Mouse (Mus musculus) embryonic facial prominence, embryonic 11.5 days (tissue): ENCODE measurements around the gene Sec11a. TPM values are rescaled to one million over a fixed set of nuclear protein-coding genes. Genes with fewer than 3 reads are reported as not detected.
"Not testable (repeated sequence)": the region's sequence is repeated elsewhere in the genome, so short reads cannot be mapped to it uniquely, and the experiment has no call there.

Experiments used
- ATAC-seq: fragments of 200-750 bp; cut with Nextera tagmentation; replicated peaks from 2 replicates; pipeline ENCODE4 v1.8.0; 2017; ENCODE audit warnings: low read depth; ENCODE audit not compliant: insufficient number of reproducible peaks, low FRiP score, low TSS enrichment
- DNase-seq: peaks from one replicate; pipeline ENCODE4 v3.0.0-alpha.2; 2015; ENCODE audit warnings: low spot score
- H3K27ac ChIP-seq: fragments of 300-500 bp; sonication (generic); replicated peaks from 2 replicates; pipeline ENCODE4 v1.5.1; 2014; ENCODE audit warnings: mild to moderate bottlenecking, low read depth, low read length, control low read depth
- H3K27me3 ChIP-seq: fragments of 300-500 bp; sonication (generic); 2 replicates; pipeline ENCODE4 v1.6.1; 2014; ENCODE audit warnings: mild to moderate bottlenecking, low read length, moderate library complexity, mixed read lengths; ENCODE audit not compliant: control insufficient read depth, insufficient read depth
- H3K36me3 ChIP-seq: fragments of 300-500 bp; sonication (generic); replicated peaks from 2 replicates; pipeline ENCODE4 v1.6.1; 2014; ENCODE audit warnings: low read depth, mild to moderate bottlenecking, low read length, moderate library complexity, mixed read lengths; ENCODE audit not compliant: control insufficient read depth, insufficient read depth
- H3K4me1 ChIP-seq: fragments of 300-500 bp; sonication (generic); 2 replicates; pipeline ENCODE4 v1.6.1; 2014; ENCODE audit warnings: low read length, mixed read lengths; ENCODE audit not compliant: control insufficient read depth, insufficient read depth
- H3K4me2 ChIP-seq: fragments of 300-500 bp; sonication (generic); 2 replicates; pipeline ENCODE4 v1.6.1; 2014; ENCODE audit warnings: low read depth, mild to moderate bottlenecking, control low read depth, low read length, moderate library complexity
- H3K4me3 ChIP-seq: fragments of 300-500 bp; sonication (generic); 2 replicates; pipeline ENCODE4 v1.5.1; 2014; ENCODE audit warnings: low read depth, low read length, control low read depth
- H3K9ac ChIP-seq: fragments of 300-500 bp; sonication (generic); replicated peaks from 2 replicates; pipeline ENCODE4 v1.6.1; 2014; ENCODE audit warnings: mild to moderate bottlenecking, control low read depth, low read length
- H3K9me3 ChIP-seq: fragments of 300-500 bp; sonication (generic); replicated peaks from 2 replicates; pipeline ENCODE4 v1.6.1; 2016; ENCODE audit warnings: mild to moderate bottlenecking, low read length, inconsistent platforms, mixed read lengths; ENCODE audit not compliant: control insufficient read depth
- WGBS: fragments of 180-500 bp; shearing (Covaris S2); extraction: QIAGEN DNeasy Blood & Tissue Kit; methylation state at CpG from one replicate; pipeline ENCODE4 v1.1.7; 2014; 5-methylcytosine and 5-hydroxymethylcytosine counted together
- polyA plus RNA-seq: library from polyadenylated mRNA; unstranded; fragments of >200 nt; fragmentation: Nextera tagmentation; extraction: Ambion mirVana; gene quantifications from 2 replicates; pipeline ENCODE4 v1.2.1, GENCODE M21; 2014

The Sec11a gene
- polyA plus RNA-seq, 1 experiment from 2014 or later, result 231 TPM

- DNase-seq (no peak), ATAC-seq (no peak)
- H3K4me2 ChIP-seq, result no peak overlapping the region; the same call in 1 of the 2 replicates
- H3K4me1 ChIP-seq, result no peaks in the 10 kb centered on the region
- no peaks in the 10 kb centered on the region for H3K9me3 ChIP-seq
- 92% methylated on average over 5 of the region's 5 CpGs for WGBS
- no peaks in the 10 kb centered on the region for H3K27me3 ChIP-seq
- H3K27ac ChIP-seq, result no peak overlapping the region
- no peaks in the 10 kb centered on the region for H3K36me3 ChIP-seq
- no peak overlapping the region for H3K4me3 ChIP-seq
- no peak overlapping the region for H3K9ac ChIP-seq
These were observed 44.0 kb upstream of the Sec11a start for GRCm38 (mm10) chr7:80991589-80991988.

GRCm38 (mm10) chr7:80990276-80990675 is 42.7 kb upstream of the Sec11a start:
- Histone ChIP-seq H3K4me2 (no peak overlapping the region), H3K4me1 (no peaks in the 10 kb centered on the region), H3K27ac (no peak overlapping the region), H3K9me3 (no peaks in the 10 kb centered on the region), H3K9ac (no peak overlapping the region), H3K36me3 (no peaks in the 10 kb centered on the region), H3K27me3 (no peaks in the 10 kb centered on the region), H3K4me3 (no peak overlapping the region)
- DNase-seq (no peak), ATAC-seq (no peak)
- WGBS, result 91% methylated on average over 6 of the region's 6 CpGs

GRCm38 (mm10) chr7:80987805-80988625 is 40.4 kb upstream of the Sec11a start:
- no peaks in the 10 kb centered on the region for H3K27me3 ChIP-seq
- no peak for DNase-seq
- WGBS, result 73% methylated on average over 4 of the region's 4 CpGs
- H3K27ac ChIP-seq, result no peak overlapping the region
- H3K9ac ChIP-seq, result no peak overlapping the region
- no peak overlapping the region for H3K4me3 ChIP-seq
- no peak overlapping the region for H3K4me2 ChIP-seq
- no peaks in the 10 kb centered on the region for H3K36me3 ChIP-seq
- no peak for ATAC-seq
- no peaks in the 10 kb centered on the region for H3K4me1 ChIP-seq
- no peaks in the 10 kb centered on the region for H3K9me3 ChIP-seq

GRCm38 (mm10) chr7:80986458-80987187 is 39.0 kb upstream of the Sec11a start:
- DNase-seq (no peak), ATAC-seq (no peak)
- Histone ChIP-seq H3K9ac (no peak overlapping the region), H3K4me1 (no peaks in the 10 kb centered on the region), H3K36me3 (no peaks in the 10 kb centered on the region), H3K4me2 (no peak overlapping the region), H3K27me3 (no peaks in the 10 kb centered on the region), H3K9me3 (no peaks in the 10 kb centered on the region), H3K4me3 (no peak overlapping the region), H3K27ac (no peak overlapping the region)
- 54% methylated on average over 6 of the region's 6 CpGs for WGBS

- Histone ChIP-seq H3K9me3 (no peaks in the 10 kb centered on the region), H3K27ac (no peak overlapping the region), H3K27me3 (no peaks in the 10 kb centered on the region), H3K4me2 (no peak overlapping the region), H3K9ac (no peak overlapping the region), H3K4me3 (no peak overlapping the region), H3K4me1 (no peaks in the 10 kb centered on the region), H3K36me3 (no peaks in the 10 kb centered on the region)
- DNase-seq, result no peak
- no peak for ATAC-seq
- 88% methylated on average over 11 of the region's 11 CpGs for WGBS
These were observed 33.0 kb upstream of the Sec11a start for GRCm38 (mm10) chr7:80980566-80980965.

- not testable (repeated sequence) for DNase-seq, H3K27me3 ChIP-seq, H3K4me3 ChIP-seq, H3K36me3 ChIP-seq, H3K27ac ChIP-seq, H3K4me1 ChIP-seq, H3K4me2 ChIP-seq, ATAC-seq, H3K9ac ChIP-seq, H3K9me3 ChIP-seq
- 62% methylated on average over 3 of the region's 3 CpGs for WGBS
These were observed 26.0 kb upstream of the Sec11a start for GRCm38 (mm10) chr7:80973638-80974015.

- not testable (repeated sequence) for H3K9ac ChIP-seq, H3K4me1 ChIP-seq, DNase-seq, H3K27me3 ChIP-seq, ATAC-seq, H3K9me3 ChIP-seq, H3K27ac ChIP-seq, H3K36me3 ChIP-seq, H3K4me3 ChIP-seq, H3K4me2 ChIP-seq
- 81% methylated on average over 4 of the region's 4 CpGs for WGBS
These were observed 25.5 kb upstream of the Sec11a start for GRCm38 (mm10) chr7:80972920-80973637.

GRCm38 (mm10) chr7:80972082-80972481 is 24.5 kb upstream of the Sec11a start:
- DNase-seq, result no peak
- no peak for ATAC-seq
- H3K4me2 ChIP-seq, result no peak overlapping the region
- no peak overlapping the region for H3K9ac ChIP-seq
- H3K4me1 ChIP-seq, result no peaks in the 10 kb centered on the region
- 91% methylated on average over 5 of the region's 5 CpGs for WGBS
- no peaks in the 10 kb centered on the region for H3K27me3 ChIP-seq
- H3K4me3 ChIP-seq, result no peak overlapping the region
- H3K36me3 ChIP-seq, result no peaks in the 10 kb centered on the region
- no peaks in the 10 kb centered on the region for H3K9me3 ChIP-seq
- H3K27ac ChIP-seq, result no peak overlapping the region
